Mouse (Mus musculus): Measurements from ENCODE around the gene Lrg1.

Lrg1 gene

DNA sequence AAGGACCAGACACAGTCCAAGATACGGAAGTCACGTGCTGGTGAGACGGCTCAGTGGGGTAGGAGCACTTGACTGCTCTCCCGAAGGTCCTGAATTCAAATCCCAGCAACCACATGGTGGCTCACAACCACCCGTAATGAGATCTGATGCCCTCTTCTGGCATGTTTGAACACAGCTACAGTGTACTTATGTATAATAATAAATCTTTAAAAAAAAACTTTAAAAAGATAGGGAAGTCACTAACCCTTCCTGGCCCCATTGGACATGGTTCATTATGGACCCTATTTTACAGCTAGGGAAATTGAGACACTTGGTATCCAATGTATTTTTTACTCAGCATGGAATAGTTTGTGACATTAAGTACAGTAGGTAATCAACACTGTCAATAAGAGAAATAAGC, 44.3 kb downstream of the Lrg1 start:
- DNase-seq (ENCODE audit: extremely low spot score, low spot score): no peak

DNA sequence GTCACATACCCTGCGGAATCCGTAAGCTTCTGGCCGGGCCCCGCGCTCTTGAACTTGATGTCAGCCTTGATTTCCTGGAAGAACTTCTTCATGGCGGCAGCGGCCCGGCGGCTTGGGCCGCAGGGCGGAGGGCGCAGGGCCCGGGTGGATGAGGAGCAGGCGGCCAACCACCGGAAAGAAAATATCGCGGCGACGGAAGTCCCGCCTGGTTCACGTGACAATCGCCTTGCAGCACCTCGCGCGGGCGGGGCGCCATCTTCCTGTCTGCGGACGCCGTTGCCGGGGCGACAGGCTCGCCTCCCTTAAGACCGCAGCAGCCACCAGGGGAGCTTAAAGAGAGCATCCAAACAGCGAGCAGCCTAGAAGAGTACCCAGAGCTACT, 47.0 kb downstream of the Lrg1 start, which contains the start of gene Ubxn6:
TSS of gene Ubxn6 (minus strand) at position 202 of the 382 bp plus-strand sequence.
- DNase-seq (ENCODE audit: extremely low spot score, low spot score): peak; percentile 93

DNA sequence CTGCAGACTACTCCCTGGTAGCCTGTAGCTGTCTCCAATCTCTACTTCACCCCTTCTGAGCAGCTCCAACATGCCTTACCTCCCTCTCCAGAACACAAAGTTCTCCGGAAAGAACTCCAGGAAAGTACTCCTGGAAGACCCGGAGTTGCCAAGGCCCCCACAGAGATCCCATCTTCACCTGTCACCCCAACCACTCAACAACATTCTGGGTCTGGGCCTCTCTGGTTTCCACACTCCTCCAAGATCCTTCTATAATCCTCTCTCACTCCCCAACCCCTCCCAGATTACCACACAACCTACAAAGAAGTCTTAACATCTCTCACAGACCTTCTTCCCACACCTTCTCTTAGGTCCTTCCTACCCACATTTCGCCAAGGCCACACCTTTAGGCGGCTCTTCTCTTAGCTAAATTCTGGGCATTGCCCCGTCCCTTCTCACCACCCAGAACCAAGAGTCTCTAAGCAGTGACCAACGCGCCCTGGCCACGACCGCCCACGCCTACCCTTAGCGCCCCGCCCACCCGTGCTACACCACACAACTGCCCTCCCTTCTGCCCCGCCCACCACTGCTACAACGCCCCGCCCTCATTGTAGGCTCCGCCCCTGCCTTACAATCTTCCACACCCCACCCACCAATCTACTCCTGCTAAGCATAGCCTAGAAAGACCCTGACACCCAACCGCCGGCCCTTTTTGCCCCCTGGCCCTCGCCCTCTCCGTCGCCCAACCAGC, 47.5 kb downstream of the Lrg1 start:
- peak; percentile 87 for DNase-seq (ENCODE audit: extremely low spot score, low spot score)

DNA sequence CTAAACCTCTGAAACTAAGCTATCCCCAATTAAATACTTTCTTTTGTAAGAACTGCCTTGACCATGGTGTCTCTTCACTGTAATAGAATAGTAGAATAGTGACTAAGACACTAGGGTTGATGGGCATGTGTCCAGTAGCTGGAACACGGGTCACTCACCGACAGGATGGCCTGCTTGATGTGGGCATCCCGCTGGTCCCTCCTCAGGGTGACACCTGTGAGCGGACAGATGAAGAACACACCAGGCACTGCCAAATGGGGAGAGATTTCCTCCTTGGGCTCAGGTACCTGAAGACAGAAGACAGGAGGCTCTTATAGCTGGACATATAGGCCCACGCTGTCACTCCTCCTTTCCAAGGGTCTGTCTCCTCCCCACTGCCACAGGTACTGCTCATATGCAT, 49.6 kb downstream of the Lrg1 start:
- no peak for DNase-seq (ENCODE audit: extremely low spot score, low spot score)

DNA sequence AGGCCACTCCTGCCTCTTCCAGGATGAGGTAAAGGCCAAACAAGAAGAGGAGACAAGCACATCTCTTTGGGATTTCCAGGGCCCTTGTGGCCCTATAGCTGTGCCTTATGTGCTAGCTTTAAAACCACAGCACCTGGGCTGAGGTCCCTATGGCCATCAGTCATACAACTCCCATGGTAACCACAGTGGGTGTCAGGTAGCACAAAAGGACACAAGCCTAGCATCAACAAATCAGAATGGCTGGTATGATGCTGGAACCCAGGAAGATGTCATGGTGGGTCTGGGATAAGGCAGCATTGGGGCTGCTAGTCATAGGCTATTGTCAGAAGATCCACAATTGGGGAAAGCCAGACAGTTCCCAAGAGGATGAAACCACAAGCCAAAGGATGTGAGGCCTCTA, 50.7 kb downstream of the Lrg1 start:
- no peak for DNase-seq (ENCODE audit: extremely low spot score, low spot score)

All from neural tube, embryonic 10.5 days (tissue).